Mouse (Mus musculus) heart, adult 9 months (tissue): ENCODE results near the gene Tradd.
"Not testable (repeated sequence)": the region's sequence is repeated elsewhere in the genome, so short reads cannot be mapped to it uniquely, and the experiment has no call there.

ENCODE experiments used
- DNase-seq, 2 experiments: peaks; one replicate each; pipeline ENCODE4 v3.0.0; 2022; ENCODE audit warnings: low spot score in 2 of 2

Gene Tradd

GRCm38 (mm10) chr8:105241016-105241415 lies 23.4 kb downstream of the Tradd start:
- DNase-seq, result no peak

GRCm38 (mm10) chr8:105237442-105238142 lies 26.8 kb downstream of the Tradd start:
- no peak for DNase-seq

GRCm38 (mm10) chr8:105235206-105235605 lies 29.2 kb downstream of the Tradd start:
- DNase-seq, result no peak

GRCm38 (mm10) chr8:105233126-105233935 lies 31.1 kb downstream of the Tradd start:
- DNase-seq, result no peak

- DNase-seq, result not testable (repeated sequence)
These were observed 32.1 kb downstream of the Tradd start for GRCm38 (mm10) chr8:105232321-105232693.

GRCm38 (mm10) chr8:105231503-105232320 lies 32.7 kb downstream of the Tradd start:
- DNase-seq, result no peak

- DNase-seq, result no peak
These were observed 38.5 kb downstream of the Tradd start for GRCm38 (mm10) chr8:105225917-105226316.

- no peak for DNase-seq
These were observed 39.2 kb downstream of the Tradd start for GRCm38 (mm10) chr8:105225272-105225593.

- peak; percentile 94 to 95 for DNase-seq
These were observed 39.8 kb downstream of the Tradd start, which contains the start of gene D230025D16Rik for GRCm38 (mm10) chr8:105224413-105225271. D230025D16Rik (plus strand) TSS chr8:105225145.

- peak in 1 of 2 experiments; percentile 13 for DNase-seq
These were observed 40.6 kb downstream of the Tradd start for GRCm38 (mm10) chr8:105223850-105224249.

- peak in 1 of 2 experiments; percentile 29 for DNase-seq
These were observed 46.4 kb downstream of the Tradd start for GRCm38 (mm10) chr8:105217926-105218522.

GRCm38 (mm10) chr8:105214104-105214503 lies 50.3 kb downstream of the Tradd start:
- no peak for DNase-seq

- DNase-seq, result no peak
These were observed 55.0 kb downstream of the Tradd start for GRCm38 (mm10) chr8:105209153-105210110.
